Mouse (Mus musculus) kidney, adult 2 months (tissue): Measurements from ENCODE around the gene Lgals9.

Experiments used
- CTCF ChIP-seq: fragments of 200-500 bp; conservative IDR thresholded peaks from 2 replicates; pipeline ENCODE4 v1.5.1; 2011; ENCODE audit warnings: low read depth, mild to moderate bottlenecking, control low read depth, low read length, moderate library complexity, mixed read lengths; ENCODE audit not compliant: insufficient read depth, insufficient read length
- POLR2A ChIP-seq: fragments of 200-500 bp; IDR thresholded peaks from one replicate; pipeline ENCODE4 v1.6.1; 2011; ENCODE audit warnings: low read depth, low read length, control low read depth

DNA sequence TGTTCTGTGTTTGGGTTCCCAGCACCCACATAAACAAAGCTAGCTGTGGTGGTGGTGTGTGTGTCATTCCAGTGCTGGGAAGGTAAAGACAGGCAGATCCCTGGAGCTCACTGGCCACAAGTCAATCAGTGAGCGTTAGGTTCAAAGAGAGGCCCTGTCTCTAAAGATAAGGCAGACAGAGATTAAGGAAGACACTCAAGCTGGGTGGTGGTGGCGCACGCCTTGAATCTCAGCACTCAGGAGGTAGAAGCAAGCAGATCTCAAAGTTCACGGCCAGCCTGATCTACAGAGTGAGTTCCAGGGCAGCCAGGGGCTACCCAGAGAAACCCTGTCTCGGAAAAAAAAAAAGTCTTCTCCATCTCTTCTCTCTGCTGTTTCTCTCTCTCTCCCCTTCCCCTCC is 23.5 kb downstream of the Lgals9 start:
- no peak for TF ChIP-seq CTCF
- TF ChIP-seq POLR2A: no peak
